ENCODE assay signal across 18 mouse cellular contexts in genomic region chr17:62721595-62721994, GRCm38 (mm10).
A peak's percentile ranks its signal among the peaks of the same experiment; 100 is the strongest.
DNase-seq lines count a peak whose midpoint lies in the region; TF ChIP-seq lines count a peak whose summit lies in the region.
"Had no signal": no experiment of that assay in that cellular context is flagged by ENCODE, and none has a peak within 500 bp of the region (broad histone marks: within the 10 kb centered on the region; RNA-seq: fewer than 3 reads in every experiment).

No protein-coding gene starts in this region.

- no peak overlapping the region for H3K27ac ChIP-seq in left cerebral cortex, adult 2 months
- no peak overlapping the region for H3K27ac ChIP-seq in ES-E14 (ENCODE audit: insufficient read depth, low read depth, low read length, poor library complexity, severe bottlenecking)
- H3K27ac ChIP-seq: embryonic facial prominence, embryonic 10.5 days; embryonic facial prominence, embryonic 12.5 days; forebrain, embryonic 13.5 days; forebrain, embryonic 15.5 days had no signal

- intact Hi-C loops in left cerebral cortex, adult 2 months (cut with DNase I) = loop anchor here (5.0 kb wide), 1 partner anchor 64 kb away; no protein-coding TSS in a partner anchor

- no peak overlapping the region for H3K9ac ChIP-seq in ES-E14 (ENCODE audit: insufficient read depth, low read depth, low read length, poor library complexity, severe bottlenecking)
- H3K9ac ChIP-seq: embryonic facial prominence, embryonic 12.5 days; forebrain, embryonic 13.5 days; forebrain, embryonic 15.5 days; forebrain, postnatal 0 days had no signal

- H3K9me3 ChIP-seq in ES-E14 (ENCODE audit: control insufficient read depth, insufficient read depth, low read depth, low read length) = no peaks in the 10 kb centered on the region
- H3K9me3 ChIP-seq: embryonic facial prominence, embryonic 10.5 days; embryonic facial prominence, embryonic 12.5 days; forebrain, embryonic 13.5 days; forebrain, embryonic 15.5 days had no signal

- no peaks in the 10 kb centered on the region for H3K36me3 ChIP-seq in ES-E14 (ENCODE audit: control insufficient read depth, insufficient read depth, low read length, poor library complexity, severe bottlenecking)
- H3K36me3 ChIP-seq: embryonic facial prominence, embryonic 10.5 days; embryonic facial prominence, embryonic 12.5 days; forebrain, embryonic 15.5 days had no signal

- TF ChIP-seq CTCF in left cerebral cortex, adult 2 months (IDR thresholded peaks at IDR 0.05) = no peak

- no peaks in the 10 kb centered on the region for H3K4me1 ChIP-seq in ES-E14 (ENCODE audit: control insufficient read depth in 2 of 2, insufficient read depth in 2 of 2, low read length in 2 of 2, poor library complexity in 1 of 2)

- in situ Hi-C loops in ES-E14 (cut with MboI; ENCODE audit: low sequenced_read_pairs in 2 of 2, unreplicated experiment in 2 of 2) = no loop called here

- no peak for DNase-seq in left cerebral cortex, adult 2 months (ENCODE audit: extremely low spot score in 1 of 2, low spot score in 2 of 2)
- no peak for DNase-seq in left cerebral cortex, adult 18-20 months (ENCODE audit: low spot score in 2 of 2)
- DNase-seq in ES-E14 (ENCODE audit: low read depth, low spot score) (no peak), liver (no peak)
- DNase-seq in kidney, adult 9 months = no peak
- DNase-seq: adrenal gland, adult 8-10 months; adrenal gland, postnatal 14 days; adrenal gland, postnatal 36 days; cerebellum, adult 11-12 months; cerebellum, adult 2 months; cerebellum, adult 9-10 months; cerebellum, postnatal 10 days; cerebellum, postnatal 25 days; forebrain, postnatal 0 days had no signal

- 0 out of 2 replicates have a peak overlapping the region, but pooled peaks have one; percentile 3 for H3K4me3 ChIP-seq in left cerebral cortex, adult 2 months
- no peak overlapping the region for H3K4me3 ChIP-seq in ES-E14 (ENCODE audit: insufficient read depth in 1 of 2, low read depth in 1 of 2, low read length in 2 of 2, poor library complexity in 1 of 2, severe bottlenecking in 1 of 2)
- H3K4me3 ChIP-seq: embryonic facial prominence, embryonic 10.5 days; embryonic facial prominence, embryonic 12.5 days; forebrain, embryonic 13.5 days; forebrain, embryonic 15.5 days had no signal

TF ChIP-seq in ES-E14, 5 proteins besides CTCF, POLR2A, EP300 and RAD21:
- peak; percentile 86 for TF ChIP-seq MAFK (IDR thresholded peaks at IDR 0.05; ENCODE audit: insufficient read depth, low read depth, low read length)
- no peak for TF ChIP-seq HCFC1 (IDR thresholded peaks at IDR 0.05; ENCODE audit: borderline replicate concordance, insufficient read depth, low read length)
